Mouse (Mus musculus) cerebellum, adult 2 months (tissue): ENCODE measurements around the gene Ppp6r3.

ENCODE experiments used
- CTCF ChIP-seq: fragments of 200-500 bp; IDR thresholded peaks from 2 replicates; pipeline ENCODE4 v1.5.1; 2011; ENCODE audit warnings: low read depth, mild to moderate bottlenecking, control low read depth, low read length, moderate library complexity, borderline replicate concordance; ENCODE audit not compliant: insufficient read depth
- POLR2A ChIP-seq: fragments of 200-500 bp; IDR thresholded peaks from 2 replicates; pipeline ENCODE4 v1.6.1; 2011; ENCODE audit warnings: low read length, control low read depth, borderline replicate concordance; ENCODE audit not compliant: insufficient read depth

DNA sequence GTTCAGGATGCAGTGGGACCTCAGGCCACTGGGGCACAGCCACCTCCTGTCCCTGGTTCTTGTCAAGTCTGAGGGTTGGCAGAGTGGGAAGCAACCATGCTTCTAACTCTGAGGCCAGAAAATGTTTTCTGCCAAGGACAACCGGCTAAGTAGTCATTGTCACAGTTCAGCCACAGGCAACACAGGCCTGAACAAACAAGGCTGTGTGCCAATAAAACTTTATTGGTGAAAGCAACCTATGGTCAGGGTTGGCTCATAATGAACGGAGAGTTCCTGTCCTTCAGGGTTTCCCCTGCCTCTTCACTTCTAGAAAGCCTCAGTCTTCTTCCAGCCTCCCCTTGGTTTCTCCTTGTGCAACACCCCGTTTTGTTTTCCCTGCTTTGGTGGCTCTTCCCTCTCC lies 139.7 kb downstream of the Ppp6r3 start:
- TF ChIP-seq CTCF (no peak), POLR2A (no peak)
